Mouse (Mus musculus) hindbrain, embryonic 15.5 days (tissue): ENCODE measurements around the gene Serpine1. TPM values are rescaled to one million over a fixed set of nuclear protein-coding genes. Genes with fewer than 3 reads are reported as not detected.
"Not testable (repeated sequence)": the region's sequence is repeated elsewhere in the genome, so short reads cannot be mapped to it uniquely, and the experiment has no call there.

Experiments
- ATAC-seq: fragments of 200-750 bp; cut with Nextera tagmentation; 2 replicates; pipeline ENCODE4 v1.8.0; 2017; ENCODE audit warnings: low read depth, moderate number of reproducible peaks, moderate TSS enrichment; ENCODE audit not compliant: low FRiP score
- H3K27ac ChIP-seq: fragments of 300-500 bp; sonication (generic); replicated peaks from 2 replicates; pipeline ENCODE4 v1.5.1; 2015; ENCODE audit warnings: mild to moderate bottlenecking, inconsistent platforms
- H3K27me3 ChIP-seq: fragments of 300-500 bp; sonication (generic); 2 replicates; pipeline ENCODE4 v1.6.1; 2015; ENCODE audit warnings: control low read depth, inconsistent platforms
- H3K36me3 ChIP-seq: fragments of 300-500 bp; sonication (generic); 2 replicates; pipeline ENCODE4 v1.6.1; 2015; ENCODE audit warnings: control low read depth, inconsistent platforms
- H3K4me1 ChIP-seq: fragments of 300-500 bp; sonication (generic); replicated peaks from 2 replicates; pipeline ENCODE4 v1.6.1; 2015; ENCODE audit warnings: control low read depth, inconsistent platforms
- H3K4me2 ChIP-seq: fragments of 300-500 bp; sonication (generic); 2 replicates; pipeline ENCODE4 v1.6.1; 2015; ENCODE audit warnings: moderate library complexity, mild to moderate bottlenecking, inconsistent platforms
- H3K4me3 ChIP-seq: fragments of 300-500 bp; sonication (generic); 2 replicates; pipeline ENCODE4 v1.5.1; 2015; ENCODE audit warnings: mild to moderate bottlenecking, inconsistent platforms
- H3K9ac ChIP-seq: fragments of 300-500 bp; sonication (generic); 2 replicates; pipeline ENCODE4 v1.6.1; 2015; ENCODE audit warnings: inconsistent platforms
- H3K9me3 ChIP-seq: fragments of 300-500 bp; sonication (generic); 2 replicates; pipeline ENCODE4 v1.6.1; 2016; ENCODE audit warnings: control low read depth, inconsistent platforms
- WGBS: fragments of 180-500 bp; shearing (Covaris S2); methylation state at CpG from one replicate; pipeline ENCODE4 v1.1.7; 2015; 5-methylcytosine and 5-hydroxymethylcytosine counted together
- polyA plus RNA-seq: library from polyadenylated mRNA; unstranded; fragments of >200 nt; fragmentation: Nextera tagmentation; extraction: Ambion mirVana; gene quantifications from 2 replicates; pipeline ENCODE4 v1.2.1, GENCODE M21; 2015

The Serpine1 gene
- polyA plus RNA-seq, result 0.17 and 0.29 TPM in 2 replicates

DNA sequence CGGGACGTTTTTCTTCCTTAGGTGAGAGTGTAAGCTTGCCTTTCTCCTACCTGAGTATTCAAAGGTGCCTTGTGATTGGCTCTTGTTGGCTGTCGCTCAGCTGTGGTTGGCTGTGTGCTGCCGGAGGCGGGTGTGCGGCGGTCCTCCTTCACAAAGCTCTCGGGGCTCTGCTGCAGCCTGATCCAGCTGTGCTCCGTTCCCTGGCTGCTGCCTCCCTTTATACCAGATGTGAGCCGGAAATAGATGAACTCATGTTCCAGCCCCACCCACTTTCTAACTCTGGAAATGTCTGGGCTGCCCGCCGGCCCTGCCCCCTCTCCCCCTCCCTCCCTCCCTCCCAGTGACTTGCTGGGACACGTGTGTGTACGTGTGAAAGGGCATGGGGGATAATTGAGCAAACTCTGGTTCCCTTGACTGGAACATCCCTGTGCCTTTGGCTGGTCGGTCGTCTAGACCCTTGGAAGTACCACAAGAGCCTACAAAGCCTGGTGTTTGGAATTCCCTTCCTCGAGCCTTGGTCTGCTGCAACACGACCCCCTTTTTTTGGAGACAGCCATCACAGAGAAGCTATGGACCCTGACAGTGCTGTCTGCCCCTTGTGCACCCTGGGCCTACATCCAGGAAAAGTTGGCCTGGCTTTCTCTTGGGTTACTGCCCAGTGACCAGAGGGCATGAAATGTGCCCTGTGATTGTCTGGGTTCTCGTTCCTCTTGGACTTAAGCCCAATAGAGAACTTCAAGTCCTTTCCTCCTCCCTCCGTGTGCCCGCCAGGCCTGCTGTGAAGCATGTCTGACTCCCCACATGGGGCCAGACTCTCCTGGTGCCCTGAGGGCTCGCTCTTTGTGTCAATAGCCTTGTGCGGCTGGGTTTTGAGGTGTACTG lies at the start of gene Serpine1:
Serpine1 (minus strand) TSS at position 190 of the 882 bp plus-strand sequence.
- Histone ChIP-seq H3K36me3 (no peaks in the 10 kb centered on the region), H3K27ac (peak within 1 kb of the TSS; percentile 60; the same call in 1 of the 2 replicates)
- 14% methylated on average over 23 of the region's 23 CpGs for WGBS

DNA sequence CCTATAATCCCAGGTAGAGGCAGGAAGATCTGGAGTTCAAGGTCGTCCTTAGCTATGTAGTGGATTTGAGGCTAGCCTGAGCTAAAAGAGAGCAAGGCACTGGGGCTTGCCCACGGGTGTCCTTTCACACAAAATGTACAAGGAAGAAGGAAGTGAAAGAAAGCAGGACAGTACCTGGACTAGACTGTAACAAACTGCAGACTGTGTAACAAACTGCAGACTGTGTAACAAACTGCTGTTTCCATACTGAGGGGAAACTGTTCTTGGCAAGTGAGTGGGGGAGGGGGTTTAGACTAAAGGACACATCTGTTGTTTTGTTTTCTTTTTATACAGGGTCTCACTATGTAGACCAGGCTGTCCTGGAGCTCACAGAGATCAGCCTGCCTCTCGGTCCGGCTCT lies 49.2 kb upstream of the Serpine1 start:
- H3K4me1 ChIP-seq, result peaks cover 17% of the 10 kb centered on the region
- H3K27ac ChIP-seq, result no peak overlapping the region
- no peaks in the 10 kb centered on the region for H3K9me3 ChIP-seq
- H3K36me3 ChIP-seq, result no peaks in the 10 kb centered on the region
- WGBS, result 79% methylated on average over 4 of the region's 4 CpGs
- no peak overlapping the region for H3K4me3 ChIP-seq
- no peak overlapping the region for H3K4me2 ChIP-seq
- no peak overlapping the region for H3K9ac ChIP-seq
- H3K27me3 ChIP-seq, result no peaks in the 10 kb centered on the region
- no peak for ATAC-seq

More for the DNA sequence above, at the start of gene Serpine1:
- Histone ChIP-seq H3K9me3 (no peaks in the 10 kb centered on the region), H3K4me2 (peak within 1 kb of the TSS; percentile 66), H3K27me3 (no peaks in the 10 kb centered on the region), H3K9ac (0 out of 2 replicates have a peak within 1 kb of the TSS, but pooled peaks have one; percentile 23), H3K4me3 (peak within 1 kb of the TSS; percentile 35), H3K4me1 (peaks cover 20% of the 10 kb centered on the region)
- peak; percentile 94 for ATAC-seq

DNA sequence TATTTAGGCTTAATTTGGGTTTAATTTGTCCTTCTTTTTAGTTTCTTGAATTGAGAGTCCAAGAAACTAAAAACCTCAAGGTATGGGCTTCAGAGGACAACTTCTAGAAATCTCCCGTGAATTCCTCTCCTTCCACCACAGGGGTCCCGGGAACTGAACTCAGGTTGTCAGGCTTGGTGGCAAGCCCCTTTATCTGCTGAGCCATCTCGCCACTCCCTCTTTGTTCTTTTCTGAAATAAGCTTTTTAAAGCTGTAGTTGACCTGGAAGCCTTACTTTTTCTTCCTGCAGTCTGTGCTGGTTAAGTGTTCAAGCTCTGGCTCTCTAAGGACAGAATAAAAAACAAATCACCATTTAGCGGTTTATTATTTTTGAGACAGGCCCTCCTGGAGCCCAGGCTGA lies 46.8 kb upstream of the Serpine1 start:
- peaks cover 24% of the 10 kb centered on the region for H3K4me1 ChIP-seq
- no peak overlapping the region for H3K4me2 ChIP-seq
- no peaks in the 10 kb centered on the region for H3K36me3 ChIP-seq
- 75% methylated on average over 4 of the region's 4 CpGs for WGBS
- H3K9ac ChIP-seq, result no peak overlapping the region
- H3K27me3 ChIP-seq, result no peaks in the 10 kb centered on the region
- no peak overlapping the region for H3K4me3 ChIP-seq
- ATAC-seq, result no peak
- no peaks in the 10 kb centered on the region for H3K9me3 ChIP-seq
- no peak overlapping the region for H3K27ac ChIP-seq

DNA sequence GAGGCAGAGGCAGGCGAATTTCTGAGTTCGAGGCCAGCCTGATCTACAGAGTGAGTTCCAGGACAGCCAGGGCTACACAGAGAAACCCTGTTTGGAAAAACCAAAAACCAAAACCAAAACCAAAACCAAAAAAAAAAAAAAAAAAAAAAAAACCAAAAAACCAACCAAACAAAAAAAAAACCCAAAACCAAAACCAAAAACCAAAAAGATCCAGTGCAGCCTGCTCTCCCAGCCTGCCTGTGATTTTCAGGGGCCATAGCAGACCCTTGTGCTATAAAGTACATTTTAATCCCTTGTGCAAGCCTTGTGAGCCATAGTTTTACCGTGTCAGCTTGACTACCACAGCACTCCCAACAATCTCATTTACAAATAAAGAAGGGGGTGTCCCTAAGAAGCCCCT lies 45.9 kb upstream of the Serpine1 start:
- H3K36me3 ChIP-seq, ATAC-seq: not testable (repeated sequence)

DNA sequence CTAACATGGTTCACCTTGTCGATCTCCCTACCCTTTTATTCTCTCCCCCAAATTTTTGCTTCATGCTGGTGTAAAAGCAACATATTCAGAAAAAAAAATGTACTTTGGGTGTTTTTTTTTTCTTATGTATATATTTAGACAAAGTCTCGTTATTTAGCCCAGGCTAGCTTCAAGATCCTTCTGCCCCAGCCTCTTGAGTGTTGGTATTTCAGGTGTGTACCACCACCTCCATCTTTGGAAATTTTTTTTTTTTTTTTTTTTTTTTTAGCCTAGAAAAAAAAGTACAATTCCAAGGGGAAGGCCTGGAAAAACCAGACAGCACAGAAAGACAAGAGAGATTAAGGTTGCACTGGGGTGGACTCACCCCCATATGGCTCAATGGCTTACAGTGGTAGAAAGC lies 44.9 kb upstream of the Serpine1 start:
- peaks cover 10% of the 10 kb centered on the region; the same call in 1 of the 2 replicates for H3K4me1 ChIP-seq
- H3K4me2 ChIP-seq, result no peak overlapping the region
- no peak overlapping the region for H3K27ac ChIP-seq
- H3K9ac ChIP-seq, result no peak overlapping the region
- WGBS, result 86% methylated on average over 2 of the region's 2 CpGs
- no peaks in the 10 kb centered on the region for H3K27me3 ChIP-seq
- H3K4me3 ChIP-seq, result no peak overlapping the region
- no peaks in the 10 kb centered on the region for H3K9me3 ChIP-seq
- H3K36me3 ChIP-seq, result no peaks in the 10 kb centered on the region
- no peak for ATAC-seq

More for the DNA sequence above, 45.9 kb upstream of the Serpine1 start:
- not testable (repeated sequence) for H3K27me3 ChIP-seq, H3K4me2 ChIP-seq, H3K4me3 ChIP-seq, H3K9ac ChIP-seq, H3K9me3 ChIP-seq, H3K27ac ChIP-seq
- WGBS, result 92% methylated on average over 3 of the region's 3 CpGs
- peaks cover 18% of the 10 kb centered on the region for H3K4me1 ChIP-seq

DNA sequence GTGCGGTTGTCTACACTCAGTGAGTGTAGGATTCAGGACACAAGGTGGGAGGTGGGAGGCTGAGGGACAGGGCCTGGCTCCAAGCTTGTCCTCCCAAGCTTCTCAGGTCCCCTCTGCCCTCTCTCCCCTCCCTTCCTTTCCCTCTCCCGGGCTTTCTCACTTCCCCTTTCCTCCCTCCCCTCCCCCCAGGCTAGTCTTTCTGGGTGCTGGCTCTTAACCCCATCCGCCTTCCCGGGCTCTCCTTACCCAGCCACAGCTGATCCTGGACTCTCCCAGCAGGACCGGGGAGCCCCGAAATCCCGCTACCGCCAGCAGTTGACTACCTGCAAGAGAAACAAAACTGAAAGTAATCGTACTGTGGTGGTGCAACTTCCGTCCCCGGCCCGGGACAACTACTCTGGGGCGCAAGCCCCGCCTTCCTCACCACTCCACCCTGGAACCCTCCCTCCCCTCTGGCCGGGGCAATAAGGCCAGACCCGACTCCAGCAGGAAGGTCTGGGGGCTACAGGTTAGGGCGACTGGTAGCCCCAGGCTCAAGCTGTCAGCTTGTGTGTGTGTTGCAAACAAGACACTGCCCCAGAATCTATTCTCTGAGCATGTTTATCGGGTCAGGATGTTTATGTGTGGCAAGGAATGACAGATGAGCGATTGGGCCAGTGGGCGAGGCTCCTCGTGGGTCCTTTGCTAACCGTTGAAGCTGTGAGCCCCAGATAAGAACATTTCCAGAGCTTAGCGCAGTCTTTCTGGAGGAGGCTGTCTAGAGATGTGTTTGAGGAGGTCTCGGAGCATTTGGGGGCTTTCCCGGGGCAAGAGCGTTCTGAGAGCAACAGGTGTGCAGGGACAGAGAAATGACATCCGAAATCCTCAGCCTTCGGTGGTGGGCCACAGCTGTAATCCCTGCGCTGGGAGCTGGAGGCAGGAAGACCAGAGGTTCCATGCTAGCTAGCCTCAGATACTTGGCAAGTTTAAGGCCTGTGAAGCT lies 44.1 kb upstream of the Serpine1 start, which contains the start of gene Trim56:
Trim56 (minus strand) TSS at position 344 of the 982 bp plus-strand sequence.
- ATAC-seq, result peak; percentile 48; the same call in 1 of the 2 replicates
- Histone ChIP-seq H3K4me1 (peaks cover 10% of the 10 kb centered on the region; the same call in 1 of the 2 replicates), H3K4me2 (peak within 1 kb of the TSS; percentile 58), H3K27me3 (no peaks in the 10 kb centered on the region), H3K9me3 (no peaks in the 10 kb centered on the region), H3K9ac (peak within 1 kb of the TSS; percentile 36; the same call in 1 of the 2 replicates), H3K36me3 (no peaks in the 10 kb centered on the region), H3K4me3 (peak within 1 kb of the TSS; percentile 39), H3K27ac (no peak within 1 kb of the TSS)
- WGBS, result 15% methylated on average over 28 of the region's 29 CpGs

DNA sequence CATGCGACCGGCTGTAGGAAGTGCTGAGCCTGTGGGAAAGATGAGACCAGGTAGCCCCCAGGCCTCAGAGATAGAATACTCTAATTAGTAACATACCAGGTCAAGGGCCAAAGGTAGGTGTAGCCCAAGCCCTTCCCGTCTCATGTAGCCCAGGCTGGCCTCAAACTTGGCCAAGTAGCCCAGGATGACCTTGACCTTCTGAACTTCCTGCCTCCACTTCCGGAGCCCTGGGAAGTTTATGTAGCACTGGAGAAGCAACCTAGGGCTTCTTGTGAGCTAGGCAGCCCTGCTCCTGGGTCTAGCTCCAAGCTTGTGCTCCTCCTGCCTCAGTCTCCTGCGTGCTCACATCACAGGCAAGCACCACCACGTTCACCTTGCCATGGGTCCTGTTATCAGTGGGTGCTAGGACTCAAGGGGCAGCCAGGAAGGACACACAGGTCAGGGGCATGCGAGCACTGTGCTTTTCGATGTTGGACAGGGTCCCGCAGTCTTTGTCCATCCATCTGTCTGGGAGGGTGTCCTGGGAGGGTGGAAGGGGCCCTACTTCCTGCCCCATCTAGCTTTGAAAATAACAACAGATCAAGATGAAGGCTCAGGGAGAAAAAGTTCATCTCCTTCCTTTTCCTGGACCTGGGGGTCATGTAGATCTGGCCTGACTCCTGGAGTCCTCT lies 43.0 kb upstream of the Serpine1 start:
- no peak for ATAC-seq
- Histone ChIP-seq H3K36me3 (no peaks in the 10 kb centered on the region), H3K9ac (no peak overlapping the region), H3K4me2 (peak overlapping the region; percentile 58), H3K27ac (no peak overlapping the region), H3K27me3 (no peaks in the 10 kb centered on the region), H3K4me1 (peaks cover 10% of the 10 kb centered on the region; the same call in 1 of the 2 replicates), H3K4me3 (peak overlapping the region; percentile 39; the same call in 1 of the 2 replicates), H3K9me3 (no peaks in the 10 kb centered on the region)
- 90% methylated on average over 9 of the region's 9 CpGs for WGBS

DNA sequence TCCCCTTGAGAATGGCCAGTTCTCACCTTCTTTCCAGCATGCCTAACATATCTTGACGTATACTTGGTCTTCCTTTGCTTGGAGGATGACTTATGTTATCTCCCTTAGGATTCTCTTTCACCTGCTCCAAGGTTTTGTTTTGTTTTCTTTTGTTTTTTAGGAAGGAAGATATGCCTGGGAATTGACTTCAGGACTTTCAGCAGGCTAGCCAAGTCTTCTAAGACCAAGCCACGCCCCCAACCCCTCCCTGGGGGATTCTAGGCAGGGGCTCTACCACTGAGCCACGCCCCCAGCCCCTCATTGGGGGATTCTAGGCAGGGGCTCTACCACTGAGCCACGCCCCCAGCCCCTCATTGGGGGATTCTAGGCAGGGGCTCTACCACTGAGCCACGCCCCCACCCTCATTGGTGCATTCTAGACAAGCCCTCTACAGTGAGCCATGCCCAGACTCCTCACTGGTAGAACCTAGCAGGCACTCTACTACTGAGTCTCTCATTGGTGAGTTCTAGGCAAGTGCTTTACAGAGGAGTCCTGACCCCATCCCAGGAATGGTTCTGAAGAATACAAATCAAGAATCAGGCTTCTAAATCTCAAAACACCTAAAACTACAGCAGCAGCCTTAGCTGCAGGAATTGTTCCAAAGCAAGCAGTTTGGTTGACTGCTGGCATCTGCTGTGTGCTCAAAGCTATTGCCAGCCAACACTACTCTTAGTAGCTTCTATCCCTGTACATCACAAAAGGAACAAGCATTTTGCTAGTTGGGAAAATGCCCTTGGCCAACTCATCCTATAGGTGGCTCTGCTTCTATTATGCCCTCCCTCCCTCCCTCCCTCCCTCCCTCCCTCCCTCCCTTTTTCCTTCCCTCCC lies 39.7 kb upstream of the Serpine1 start:
- H3K36me3 ChIP-seq, result no peaks in the 10 kb centered on the region
- no peaks in the 10 kb centered on the region for H3K9me3 ChIP-seq
- peaks cover 13% of the 10 kb centered on the region; the same call in 1 of the 2 replicates for H3K4me1 ChIP-seq
- H3K4me3 ChIP-seq, result no peak overlapping the region
- no peaks in the 10 kb centered on the region for H3K27me3 ChIP-seq
- WGBS, result 87% methylated on average over 5 of the region's 5 CpGs
- no peak overlapping the region for H3K9ac ChIP-seq
- no peak overlapping the region for H3K4me2 ChIP-seq
- no peak for ATAC-seq
- H3K27ac ChIP-seq, result no peak overlapping the region

DNA sequence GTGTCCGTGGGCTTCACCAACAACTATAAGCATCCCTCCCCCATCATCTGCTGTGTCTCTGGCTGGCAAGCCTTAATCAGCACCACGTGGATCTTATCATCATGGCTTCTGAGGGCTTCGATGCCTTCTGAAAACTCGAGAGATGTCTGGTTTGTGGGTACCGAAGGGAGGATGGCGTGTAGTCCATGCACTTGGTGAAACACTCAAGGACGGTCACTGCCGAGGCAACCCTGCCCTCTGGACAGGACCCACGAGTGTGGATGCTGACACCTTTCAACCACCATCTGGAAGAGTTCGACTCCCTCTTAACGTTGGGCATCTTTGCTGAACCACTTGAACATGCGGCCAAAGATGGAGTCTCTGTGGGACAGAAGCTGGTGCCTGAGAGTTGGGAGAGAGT lies 38.8 kb upstream of the Serpine1 start:
- ATAC-seq, result no peak

DNA sequence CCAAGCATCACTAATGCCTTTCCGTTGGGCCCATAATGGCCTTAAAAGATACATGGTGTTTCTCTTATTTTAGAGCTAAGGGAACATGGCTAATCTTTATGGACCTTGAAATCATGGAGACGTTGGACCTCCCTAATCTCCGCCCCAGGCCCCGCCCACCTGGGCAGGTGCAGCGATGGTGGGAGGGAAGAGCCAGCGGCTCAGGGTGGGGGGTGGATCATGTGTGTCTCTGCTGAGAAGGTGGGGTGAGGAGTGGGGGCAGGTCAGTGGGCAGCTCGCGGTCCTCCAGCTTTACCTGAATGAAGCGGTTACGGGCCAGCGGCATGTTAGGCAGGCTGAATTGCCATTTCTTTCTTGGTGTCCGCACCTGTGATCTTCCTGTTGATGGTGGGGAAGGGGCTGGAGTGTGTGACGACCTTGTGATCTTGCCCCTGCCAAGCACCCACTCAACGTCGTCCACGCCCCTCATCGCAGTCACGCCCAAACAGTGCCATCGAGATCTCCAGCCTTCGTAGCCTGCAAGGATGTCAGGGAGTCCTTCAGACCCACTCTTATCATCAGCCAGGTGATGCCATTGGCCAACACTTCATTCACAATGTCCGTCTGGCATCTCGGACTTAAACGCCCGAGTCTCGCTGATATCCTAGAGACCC lies 38.0 kb upstream of the Serpine1 start:
- WGBS, result 58% methylated on average over 25 of the region's 25 CpGs

More for the DNA sequence above, 38.8 kb upstream of the Serpine1 start:
- Histone ChIP-seq H3K9me3 (no peaks in the 10 kb centered on the region), H3K27ac (no peak overlapping the region), H3K4me3 (no peak overlapping the region), H3K36me3 (no peaks in the 10 kb centered on the region), H3K9ac (no peak overlapping the region), H3K4me2 (no peak overlapping the region), H3K4me1 (peaks cover 7% of the 10 kb centered on the region; the same call in 1 of the 2 replicates), H3K27me3 (no peaks in the 10 kb centered on the region)
- 95% methylated on average over 12 of the region's 12 CpGs for WGBS

More for the DNA sequence above, 38.0 kb upstream of the Serpine1 start:
- Histone ChIP-seq H3K27me3 (no peaks in the 10 kb centered on the region), H3K9ac (no peak overlapping the region), H3K4me2 (no peak overlapping the region), H3K36me3 (no peaks in the 10 kb centered on the region), H3K4me3 (no peak overlapping the region), H3K4me1 (peaks cover 5% of the 10 kb centered on the region; the same call in 1 of the 2 replicates), H3K9me3 (no peaks in the 10 kb centered on the region), H3K27ac (no peak overlapping the region)
- no peak for ATAC-seq
